Mouse (Mus musculus) midbrain, embryonic 14.5 days (tissue): ENCODE data around the gene Spindoc. TPM values are rescaled to one million over a fixed set of nuclear protein-coding genes. Genes with fewer than 3 reads are reported as not detected.

Source experiments
- ATAC-seq: fragments of 200-750 bp; cut with Nextera tagmentation; 2 replicates; pipeline ENCODE4 v1.8.0; 2017; ENCODE audit warnings: moderate number of reproducible peaks, moderate library complexity; ENCODE audit not compliant: low FRiP score, low TSS enrichment
- DNase-seq: peaks from one replicate; pipeline ENCODE4 v3.0.0-alpha.2; 2015
- H3K27ac ChIP-seq: fragments of 300-500 bp; sonication (generic); replicated peaks from 2 replicates; pipeline ENCODE4 v1.5.1; 2014; ENCODE audit warnings: mild to moderate bottlenecking, low read depth, low read length, moderate library complexity
- H3K27me3 ChIP-seq: fragments of 300-500 bp; sonication (generic); 2 replicates; pipeline ENCODE4 v1.6.1; 2014; ENCODE audit warnings: low read length, control low read depth, mixed read lengths; ENCODE audit not compliant: control insufficient read depth, insufficient read depth
- H3K36me3 ChIP-seq: fragments of 300-500 bp; sonication (generic); 2 replicates; pipeline ENCODE4 v1.6.1; 2014; ENCODE audit warnings: low read length, control low read depth; ENCODE audit not compliant: control insufficient read depth, insufficient read depth
- H3K4me1 ChIP-seq: fragments of 300-500 bp; sonication (generic); 2 replicates; pipeline ENCODE4 v1.6.1; 2014; ENCODE audit warnings: mild to moderate bottlenecking, antibody characterized with exemption, low read length, control low read depth; ENCODE audit not compliant: control insufficient read depth, insufficient read depth
- H3K4me2 ChIP-seq: fragments of 300-500 bp; sonication (generic); 2 replicates; pipeline ENCODE4 v1.6.1; 2014; ENCODE audit warnings: mild to moderate bottlenecking, low read length, moderate library complexity
- H3K4me3 ChIP-seq: fragments of 300-500 bp; sonication (generic); replicated peaks from 2 replicates; pipeline ENCODE4 v1.5.1; 2014; ENCODE audit warnings: low read depth, low read length
- H3K9ac ChIP-seq: fragments of 300-500 bp; sonication (generic); replicated peaks from 2 replicates; pipeline ENCODE4 v1.6.1; 2014; ENCODE audit warnings: mild to moderate bottlenecking, low read length, moderate library complexity
- H3K9me3 ChIP-seq: fragments of 300-500 bp; sonication (generic); 2 replicates; pipeline ENCODE4 v1.6.1; 2016; ENCODE audit warnings: low read length, control low read depth, mixed read lengths; ENCODE audit not compliant: control insufficient read depth
- WGBS: fragments of 180-500 bp; shearing (Covaris S2); extraction: QIAGEN DNeasy Blood & Tissue Kit; methylation state at CpG from one replicate; pipeline ENCODE4 v1.1.7; 2014; 5-methylcytosine and 5-hydroxymethylcytosine counted together
- polyA plus RNA-seq: library from polyadenylated mRNA; unstranded; fragments of >200 nt; fragmentation: Nextera tagmentation; extraction: Ambion mirVana; gene quantifications from 2 replicates; pipeline ENCODE4 v1.2.1, GENCODE M21; 2014

The Spindoc gene
- polyA plus RNA-seq, 1 experiment from 2014 or later = 26.9 TPM

- Histone ChIP-seq H3K4me2 (no peak overlapping the region), H3K9me3 (no peaks in the 10 kb centered on the region), H3K4me3 (no peak overlapping the region), H3K27ac (no peak overlapping the region), H3K9ac (no peak overlapping the region), H3K27me3 (no peaks in the 10 kb centered on the region), H3K4me1 (no peaks in the 10 kb centered on the region), H3K36me3 (no peaks in the 10 kb centered on the region)
- DNase-seq (no peak), ATAC-seq (no peak)
- WGBS = 91% methylated on average over 3 of the region's 3 CpGs
Measured at GRCm38 (mm10) chr19:7321391-7321790, 61.4 kb downstream of the Spindoc start.

GRCm38 (mm10) chr19:7320181-7320580 lies 62.6 kb downstream of the Spindoc start:
- peaks cover 4% of the 10 kb centered on the region; the same call in 1 of the 2 replicates for H3K4me1 ChIP-seq
- H3K4me2 ChIP-seq = no peak overlapping the region
- DNase-seq (no peak), ATAC-seq (no peak)
- H3K4me3 ChIP-seq = no peak overlapping the region
- 72% methylated on average over 2 of the region's 2 CpGs for WGBS
- H3K27ac ChIP-seq = no peak overlapping the region
- no peak overlapping the region for H3K9ac ChIP-seq
- no peaks in the 10 kb centered on the region for H3K9me3 ChIP-seq
- H3K36me3 ChIP-seq = no peaks in the 10 kb centered on the region
- H3K27me3 ChIP-seq = no peaks in the 10 kb centered on the region

- DNase-seq (no peak), ATAC-seq (no peak)
- H3K27me3 ChIP-seq = no peaks in the 10 kb centered on the region
- H3K9me3 ChIP-seq = no peaks in the 10 kb centered on the region
- peaks cover 4% of the 10 kb centered on the region; the same call in 1 of the 2 replicates for H3K4me1 ChIP-seq
- no peaks in the 10 kb centered on the region for H3K36me3 ChIP-seq
- H3K4me2 ChIP-seq = no peak overlapping the region
- WGBS = 93% methylated on average over 4 of the region's 4 CpGs
- H3K4me3 ChIP-seq = no peak overlapping the region
- H3K9ac ChIP-seq = no peak overlapping the region
- no peak overlapping the region for H3K27ac ChIP-seq
Measured at GRCm38 (mm10) chr19:7317716-7318115, 65.1 kb downstream of the Spindoc start.

- Histone ChIP-seq H3K4me2 (no peak overlapping the region), H3K27me3 (no peaks in the 10 kb centered on the region), H3K27ac (no peak overlapping the region), H3K9ac (no peak overlapping the region), H3K9me3 (no peaks in the 10 kb centered on the region), H3K36me3 (no peaks in the 10 kb centered on the region), H3K4me3 (no peak overlapping the region), H3K4me1 (peaks cover 4% of the 10 kb centered on the region; the same call in 1 of the 2 replicates)
- no peak for ATAC-seq
- 86% methylated on average over 4 of the region's 4 CpGs for WGBS
- no peak for DNase-seq
Measured at GRCm38 (mm10) chr19:7316822-7317221, 66.0 kb downstream of the Spindoc start.

GRCm38 (mm10) chr19:7315587-7315984 lies 67.2 kb downstream of the Spindoc start:
- no peaks in the 10 kb centered on the region for H3K27me3 ChIP-seq
- DNase-seq (no peak), ATAC-seq (no peak)
- H3K4me3 ChIP-seq = no peak overlapping the region
- H3K4me2 ChIP-seq = no peak overlapping the region
- H3K36me3 ChIP-seq = no peaks in the 10 kb centered on the region
- 93% methylated on average over 4 of the region's 4 CpGs for WGBS
- H3K9me3 ChIP-seq = no peaks in the 10 kb centered on the region
- no peak overlapping the region for H3K27ac ChIP-seq
- no peak overlapping the region for H3K9ac ChIP-seq
- peaks cover 15% of the 10 kb centered on the region for H3K4me1 ChIP-seq

DNA sequence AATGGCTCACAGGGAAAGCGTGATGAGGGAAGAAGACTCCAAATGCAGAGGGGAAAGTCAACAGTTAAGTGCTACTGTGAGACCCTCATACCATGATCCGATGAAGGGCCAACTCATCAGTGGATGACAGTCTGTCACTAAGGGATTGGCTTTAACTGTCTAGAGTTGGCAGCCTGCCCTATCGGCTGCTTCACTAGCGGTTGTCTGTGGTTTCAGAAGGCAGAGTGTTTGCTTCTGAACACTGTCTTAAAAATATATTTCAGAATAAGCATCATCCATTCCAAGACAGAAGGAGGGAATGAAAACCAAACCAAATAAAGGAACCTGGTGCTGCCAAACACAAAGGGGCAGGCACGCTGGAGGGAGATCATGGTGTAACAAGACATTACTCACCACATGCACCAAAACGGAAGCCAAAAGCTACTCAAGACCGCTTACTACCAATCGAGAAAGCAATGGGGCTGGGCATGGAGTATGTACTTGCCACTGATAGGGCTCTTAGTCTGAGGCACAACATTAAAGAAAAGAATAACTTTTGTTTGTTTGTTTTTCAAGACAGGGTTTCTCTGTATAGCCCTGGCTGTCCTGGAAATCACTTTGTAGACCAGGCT lies 67.7 kb downstream of the Spindoc start:
- Histone ChIP-seq H3K9ac (no peak overlapping the region), H3K4me3 (no peak overlapping the region), H3K4me2 (no peak overlapping the region), H3K4me1 (peaks cover 15% of the 10 kb centered on the region), H3K36me3 (no peaks in the 10 kb centered on the region), H3K27me3 (no peaks in the 10 kb centered on the region), H3K9me3 (no peaks in the 10 kb centered on the region), H3K27ac (no peak overlapping the region)
- WGBS = 85% methylated on average over 8 of the region's 8 CpGs
- DNase-seq (peak; percentile 30), ATAC-seq (no peak)

GRCm38 (mm10) chr19:7313660-7314059 lies 69.1 kb downstream of the Spindoc start:
- 96% methylated on average over 2 of the region's 2 CpGs for WGBS
- Histone ChIP-seq H3K27me3 (no peaks in the 10 kb centered on the region), H3K9me3 (no peaks in the 10 kb centered on the region), H3K4me2 (no peak overlapping the region), H3K4me1 (peaks cover 19% of the 10 kb centered on the region), H3K27ac (no peak overlapping the region), H3K36me3 (no peaks in the 10 kb centered on the region), H3K9ac (no peak overlapping the region), H3K4me3 (no peak overlapping the region)
- ATAC-seq (no peak), DNase-seq (no peak)

- DNase-seq (no peak), ATAC-seq (no peak)
- Histone ChIP-seq H3K4me3 (no peak overlapping the region), H3K36me3 (no peaks in the 10 kb centered on the region), H3K27ac (no peak overlapping the region), H3K9me3 (no peaks in the 10 kb centered on the region), H3K4me2 (no peak overlapping the region), H3K4me1 (peaks cover 28% of the 10 kb centered on the region), H3K9ac (no peak overlapping the region), H3K27me3 (no peaks in the 10 kb centered on the region)
- WGBS = 45% methylated on average over 10 of the region's 10 CpGs
Measured at GRCm38 (mm10) chr19:7311306-7311705, 71.5 kb downstream of the Spindoc start.

- WGBS = 12% methylated on average over 5 of the region's 5 CpGs
- no peak for ATAC-seq
- H3K9ac ChIP-seq = no peak overlapping the region
Measured at GRCm38 (mm10) chr19:7310704-7311103, 72.1 kb downstream of the Spindoc start.

More at GRCm38 (mm10) chr19:7310704-7311103, 72.1 kb downstream of the Spindoc start:
- peaks cover 24% of the 10 kb centered on the region for H3K4me1 ChIP-seq
- peak; percentile 15 for DNase-seq
- no peaks in the 10 kb centered on the region for H3K27me3 ChIP-seq
- H3K36me3 ChIP-seq = no peaks in the 10 kb centered on the region
- H3K9me3 ChIP-seq = no peaks in the 10 kb centered on the region
- no peak overlapping the region for H3K4me2 ChIP-seq
- no peak overlapping the region for H3K4me3 ChIP-seq
- H3K27ac ChIP-seq = no peak overlapping the region
